ENCODE assay signal across 22 mouse cellular contexts in the genomic region with DNA sequence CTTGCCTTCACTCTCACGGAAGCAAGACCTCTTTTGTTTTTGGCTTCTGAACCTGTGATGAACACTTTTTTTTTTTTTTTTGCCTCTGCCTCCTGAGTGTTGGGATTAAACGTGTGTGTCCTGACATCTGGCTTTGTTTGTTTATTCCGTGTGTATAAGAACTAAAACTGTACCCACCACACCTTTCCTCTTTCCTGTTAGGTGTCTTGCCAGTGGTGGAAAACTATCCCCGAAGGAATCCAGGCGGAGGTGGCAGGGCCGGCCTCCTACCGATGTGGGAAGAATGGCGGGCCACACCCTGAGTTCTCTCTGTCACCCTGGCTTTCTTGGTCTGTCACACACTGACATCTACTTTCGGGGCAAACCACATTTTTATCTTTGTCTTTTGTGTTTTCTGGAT. TPM values are rescaled to one million over a fixed set of nuclear protein-coding genes. Genes with fewer than 3 reads are reported as not detected.
DNase-seq lines count a peak whose midpoint lies in the region; ATAC-seq and TF ChIP-seq lines count a peak whose summit lies in the region.
"Had no signal": no experiment of that assay in that cellular context is flagged by ENCODE, and none has a peak within 500 bp of the region (broad histone marks: within the 10 kb centered on the region; RNA-seq: fewer than 3 reads in every experiment).

No protein-coding gene starts in this region.

- H3K27me3 ChIP-seq in heart, embryonic 10.5 days (ENCODE audit: insufficient read depth, poor library complexity, severe bottlenecking) = no peaks in the 10 kb centered on the region
- H3K27me3 ChIP-seq: heart, embryonic 13.5 days; neural tube, embryonic 12.5 days had no signal

- H3K4me1 ChIP-seq in heart, embryonic 10.5 days = peaks cover 16% of the 10 kb centered on the region
- H3K4me1 ChIP-seq in lung, adult 2 months (ENCODE audit: control insufficient read depth, insufficient read depth, low read length) = peaks cover 16% of the 10 kb centered on the region

- H3K36me3 ChIP-seq in heart, embryonic 10.5 days = no peaks in the 10 kb centered on the region
- H3K36me3 ChIP-seq: G1E; heart, embryonic 13.5 days; hindbrain, embryonic 10.5 days; midbrain, embryonic 12.5 days; neural tube, embryonic 12.5 days had no signal

- no peaks in the 10 kb centered on the region for H3K9me3 ChIP-seq in heart, embryonic 10.5 days
- H3K9me3 ChIP-seq: G1E; heart, embryonic 13.5 days; hindbrain, embryonic 10.5 days; midbrain, embryonic 12.5 days; neural tube, embryonic 12.5 days had no signal

- TF ChIP-seq POLR2A in lung, adult 2 months (IDR thresholded peaks at IDR 0.05; ENCODE audit: borderline replicate concordance, extremely low read depth, low read depth, low read length) = no peak

- 0 out of 2 replicates have a peak, but pooled peaks have one; percentile 23 for ATAC-seq in megakaryocyte progenitor cell, adult 5-6 weeks (replicated peaks; ENCODE audit: poor library complexity)
- ATAC-seq: forebrain, postnatal 0 days; hindbrain, postnatal 0 days; intestine, postnatal 0 days had no signal

- peak; percentile 45 for DNase-seq in gastrocnemius, adult 2 months
- no peak for DNase-seq in gastrocnemius, postnatal 4 days (ENCODE audit: low spot score in 2 of 2)
- DNase-seq in heart, postnatal 25 days (ENCODE audit: low spot score) = peak; percentile 56
- DNase-seq in heart, embryonic 10.5 days (ENCODE audit: low spot score) = no peak
- DNase-seq in lung, adult 18-20 months = peak; percentile 50 to 70
- no peak for DNase-seq in lung, adult 2 months
- DNase-seq in spleen, adult 12 weeks (ENCODE audit: low spot score) = no peak
- DNase-seq: adrenal gland, postnatal 25 days; cerebellum, adult 11-12 months; cerebellum, postnatal 25 days; embryo, embryonic 11 days; forebrain, postnatal 0 days; thymus, postnatal 14 days had no signal

- peak overlapping the region; percentile 89 for H3K27ac ChIP-seq in gastrocnemius, adult 2 months
- no peak overlapping the region for H3K27ac ChIP-seq in heart, embryonic 10.5 days
- H3K27ac ChIP-seq: heart, embryonic 13.5 days; hindbrain, embryonic 10.5 days; hindbrain, postnatal 0 days; liver, embryonic 14.5 days; midbrain, embryonic 12.5 days; neural tube, embryonic 12.5 days had no signal

- no peak for TF ChIP-seq CTCF in gastrocnemius, adult 2 months (IDR thresholded peaks at IDR 0.05)
- no peak for TF ChIP-seq CTCF in lung, adult 2 months (IDR thresholded peaks at IDR 0.05; ENCODE audit: insufficient read depth, low read length)

- intact Hi-C loops in gastrocnemius, adult 2 months (cut with DNase I) = no loop called here
- intact Hi-C loops in heart, postnatal 25 days (cut with DNase I) = no loop called here

- H3K4me3 ChIP-seq in gastrocnemius, adult 2 months = no peak overlapping the region
- H3K4me3 ChIP-seq in heart, embryonic 10.5 days = no peak overlapping the region
- no peak overlapping the region for H3K4me3 ChIP-seq in lung, adult 2 months (replicated peaks; ENCODE audit: extremely low read depth, low read depth, low read length)
- H3K4me3 ChIP-seq: heart, embryonic 13.5 days; hindbrain, embryonic 10.5 days; midbrain, embryonic 12.5 days; neural tube, embryonic 12.5 days had no signal

- WGBS in heart, embryonic 10.5 days = 69% methylated on average over 9 of the region's 9 CpGs
- WGBS in lung, adult 2 months = 45% methylated on average over 9 of the region's 9 CpGs

RNA-seq across cellular contexts. Expression of a gene that starts 8.3 kb away (rescaled TPM):
- 10 to 100 TPM; 32.2 to 33.8 TPM for total RNA-seq in gastrocnemius, adult 2 months (2021)
- 10 to 100 TPM; 21.5 to 31.1 TPM for total RNA-seq in gastrocnemius, postnatal 4 days (2021)
- total RNA-seq in heart, postnatal 25 days (2021) = 10 to 100 TPM; 41.1 to 48.6 TPM
- polyA plus RNA-seq in heart, embryonic 10.5 days (2016; fragmentation: Nextera tagmentation; extraction: Ambion mirVana) = 26.7 and 33.8 TPM in 2 replicates
- 27.2 and 33.9 TPM in 2 replicates for polyA plus RNA-seq in lung, adult 2 months (2012; rRNA removed)
- 16.7 and 22.0 TPM in 2 replicates for total RNA-seq in megakaryocyte progenitor cell, adult 5-6 weeks (2015)
- total RNA-seq in megakaryocyte progenitor cell, adult 5-6 weeks (2017) = 17.6 and 23.7 TPM in 2 replicates

RNA-seq across cellular contexts. Expression of a gene that starts 51.7 kb away (rescaled TPM):
- total RNA-seq in gastrocnemius, adult 2 months (2021) = not detected
- not detected for total RNA-seq in gastrocnemius, postnatal 4 days (2021)
- not detected for total RNA-seq in heart, postnatal 25 days (2021)
- polyA plus RNA-seq in heart, embryonic 10.5 days (2016; fragmentation: Nextera tagmentation; extraction: Ambion mirVana) = not detected in 2 replicates
- 0.03 TPM in 1 of 2 replicates, not detected in the other for polyA plus RNA-seq in lung, adult 2 months (2012; rRNA removed)
- not detected in 2 replicates for total RNA-seq in megakaryocyte progenitor cell, adult 5-6 weeks (2015)
- not detected in 2 replicates for total RNA-seq in megakaryocyte progenitor cell, adult 5-6 weeks (2017)
- polyA plus RNA-seq: G1E; liver, embryonic 14.5 days had no signal

RNA-seq across cellular contexts. Expression of a gene that starts 54.0 kb away (rescaled TPM):
- 10 to 100 TPM; 21.5 to 28.2 TPM for total RNA-seq in gastrocnemius, adult 2 months (2021)
- total RNA-seq in gastrocnemius, postnatal 4 days (2021) = 10 to 100 TPM; 43.2 to 44.8 TPM
- total RNA-seq in heart, postnatal 25 days (2021) = 10 to 100 TPM; 33.3 to 36.9 TPM
- 28.7 and 35.3 TPM in 2 replicates for polyA plus RNA-seq in heart, embryonic 10.5 days (2016; fragmentation: Nextera tagmentation; extraction: Ambion mirVana)
- polyA plus RNA-seq in lung, adult 2 months (2012; rRNA removed) = 50.0 and 79.4 TPM in 2 replicates
- total RNA-seq in megakaryocyte progenitor cell, adult 5-6 weeks (2015) = 1.4 and 1.8 TPM in 2 replicates
- 1.6 and 1.7 TPM in 2 replicates for total RNA-seq in megakaryocyte progenitor cell, adult 5-6 weeks (2017)

Comparison
In these comparisons a context has a peak if more than half of its experiments do, and no peak if none do; other contexts are left out.
1. DNase-seq: peak in gastrocnemius, adult 2 months (single experiment), heart, postnatal 25 days (single experiment) and lung, adult 18-20 months (2 of 2); none in gastrocnemius, postnatal 4 days (0 of 2), heart, embryonic 10.5 days (single experiment), lung, adult 2 months (single experiment) and spleen, adult 12 weeks (single experiment).
2. RNA of a gene that starts 54.0 kb away (total RNA-seq): 43.2 to 44.8 TPM in gastrocnemius, postnatal 4 days, 33.3 to 36.9 TPM in heart, postnatal 25 days and 21.5 to 28.2 TPM in gastrocnemius, adult 2 months; 1.4 to 1.8 TPM in megakaryocyte progenitor cell, adult 5-6 weeks; every median in the first group is over 4 times any median in the second.